Mouse (Mus musculus): Measurements from ENCODE around the gene Nhsl2. TPM values are rescaled to one million over a fixed set of nuclear protein-coding genes. Genes with fewer than 3 reads are reported as not detected.
"Not testable (repeated sequence)": the region's sequence is repeated elsewhere in the genome, so short reads cannot be mapped to it uniquely, and the experiment has no call there.

The Nhsl2 gene
- polyA plus RNA-seq, 1 experiment: 4.8 TPM

DNA sequence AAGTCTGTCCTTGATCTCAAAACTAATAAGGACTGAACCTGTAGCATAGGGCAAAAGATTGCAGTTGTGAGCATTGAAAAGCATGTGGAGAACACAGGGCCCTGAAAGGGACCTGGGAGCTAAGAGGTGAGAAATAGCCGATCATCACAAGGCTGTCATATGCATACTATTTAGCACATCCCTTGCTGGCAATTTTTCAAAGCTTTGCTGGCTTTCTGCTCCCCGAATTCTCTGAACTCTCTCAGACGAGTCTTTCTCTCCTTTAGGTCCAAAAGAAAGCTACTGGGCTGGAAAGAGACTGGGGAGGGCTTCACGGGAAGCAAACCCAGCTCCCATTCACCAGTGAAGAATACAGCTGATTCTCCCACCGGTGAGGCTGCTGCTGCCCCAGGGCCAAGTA lies 233.2 kb downstream of the Nhsl2 start:
- Histone ChIP-seq H3K4me1 (ENCODE audit: control insufficient read depth, insufficient read depth, low read length) (no peaks in the 10 kb centered on the region), H3K4me3 (replicated peaks; ENCODE audit: extremely low read depth, low read depth, low read length) (no peak overlapping the region)
- TF ChIP-seq CTCF (IDR thresholded peaks at IDR 0.05; ENCODE audit: insufficient read depth, low read length) (no peak), POLR2A (IDR thresholded peaks at IDR 0.05; ENCODE audit: borderline replicate concordance, extremely low read depth, low read depth, low read length) (no peak)
- DNase-seq: no peak
- WGBS: 53% methylated on average over 5 of the region's 5 CpGs

DNA sequence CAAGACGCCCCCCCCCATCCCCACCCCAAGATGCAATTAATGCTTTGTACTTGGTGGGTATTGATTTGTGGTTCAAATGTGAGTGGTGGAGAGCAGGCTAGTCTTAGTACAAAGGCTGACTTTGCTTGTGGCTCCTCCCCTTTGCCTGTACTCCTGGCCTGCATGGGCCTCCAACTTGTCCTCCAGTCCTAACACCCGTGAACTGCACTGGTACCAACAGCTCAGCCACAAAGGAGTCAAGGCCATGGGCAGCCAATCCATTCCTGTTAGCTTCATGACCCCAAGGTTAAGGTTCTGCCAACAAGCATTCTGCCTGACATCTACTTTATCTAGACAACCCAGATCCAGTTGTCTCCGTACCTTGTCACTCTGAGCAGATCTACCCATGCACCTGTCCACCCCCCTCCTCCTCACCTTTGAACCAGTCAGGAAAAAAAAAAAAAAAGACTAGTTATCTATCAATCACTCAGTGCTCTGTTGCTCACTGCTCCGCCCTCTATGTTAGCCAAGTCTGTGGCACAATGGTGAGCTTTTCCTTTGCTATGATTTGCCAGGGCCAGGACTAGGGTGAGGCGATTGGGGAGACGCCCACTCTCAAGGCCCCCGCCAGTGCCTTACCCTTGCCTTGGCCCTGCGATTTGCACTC lies 236.7 kb downstream of the Nhsl2 start:
- TF ChIP-seq CTCF (IDR thresholded peaks at IDR 0.05; ENCODE audit: insufficient read depth, low read length): no peak
- TF ChIP-seq POLR2A (IDR thresholded peaks at IDR 0.05; ENCODE audit: borderline replicate concordance, extremely low read depth, low read depth, low read length): no peak
- DNase-seq: no peak
- no peak overlapping the region for H3K4me3 ChIP-seq (replicated peaks; ENCODE audit: extremely low read depth, low read depth, low read length)
- H3K4me1 ChIP-seq (ENCODE audit: control insufficient read depth, insufficient read depth, low read length): peaks cover 2% of the 10 kb centered on the region; the same call in 1 of the 2 replicates
- WGBS: 84% methylated on average over 8 of the region's 8 CpGs

- no peak for DNase-seq
- H3K4me1 ChIP-seq (ENCODE audit: control insufficient read depth, insufficient read depth, low read length): peaks cover 2% of the 10 kb centered on the region; the same call in 1 of the 2 replicates
- no peak for TF ChIP-seq POLR2A (IDR thresholded peaks at IDR 0.05; ENCODE audit: borderline replicate concordance, extremely low read depth, low read depth, low read length)
- no peak for TF ChIP-seq CTCF (IDR thresholded peaks at IDR 0.05; ENCODE audit: insufficient read depth, low read length)
- no peak overlapping the region for H3K4me3 ChIP-seq (replicated peaks; ENCODE audit: extremely low read depth, low read depth, low read length)
- 60% methylated on average over 3 of the region's 3 CpGs for WGBS
Observed at GRCm38 (mm10) chrX:102090605-102091004, 241.4 kb downstream of the Nhsl2 start.

- Histone ChIP-seq H3K4me1 (ENCODE audit: control insufficient read depth, insufficient read depth, low read length) (peaks cover 2% of the 10 kb centered on the region; the same call in 1 of the 2 replicates), H3K4me3 (replicated peaks; ENCODE audit: extremely low read depth, low read depth, low read length) (no peak overlapping the region)
- no peak for DNase-seq
- TF ChIP-seq POLR2A (IDR thresholded peaks at IDR 0.05; ENCODE audit: borderline replicate concordance, extremely low read depth, low read depth, low read length) (no peak), CTCF (IDR thresholded peaks at IDR 0.05; ENCODE audit: insufficient read depth, low read length) (no peak)
- 67% methylated on average over 7 of the region's 7 CpGs for WGBS
Observed at GRCm38 (mm10) chrX:102094381-102094904, 245.3 kb downstream of the Nhsl2 start.

- H3K4me3 ChIP-seq (replicated peaks; ENCODE audit: extremely low read depth, low read depth, low read length): no peak overlapping the region
- 67% methylated on average over 7 of the region's 7 CpGs for WGBS
- H3K4me1 ChIP-seq (ENCODE audit: control insufficient read depth, insufficient read depth, low read length): no peaks in the 10 kb centered on the region
- TF ChIP-seq CTCF (IDR thresholded peaks at IDR 0.05; ENCODE audit: insufficient read depth, low read length): no peak
- TF ChIP-seq POLR2A (IDR thresholded peaks at IDR 0.05; ENCODE audit: borderline replicate concordance, extremely low read depth, low read depth, low read length): no peak
- no peak for DNase-seq
Observed at GRCm38 (mm10) chrX:102101886-102102285, 252.7 kb downstream of the Nhsl2 start.

DNA sequence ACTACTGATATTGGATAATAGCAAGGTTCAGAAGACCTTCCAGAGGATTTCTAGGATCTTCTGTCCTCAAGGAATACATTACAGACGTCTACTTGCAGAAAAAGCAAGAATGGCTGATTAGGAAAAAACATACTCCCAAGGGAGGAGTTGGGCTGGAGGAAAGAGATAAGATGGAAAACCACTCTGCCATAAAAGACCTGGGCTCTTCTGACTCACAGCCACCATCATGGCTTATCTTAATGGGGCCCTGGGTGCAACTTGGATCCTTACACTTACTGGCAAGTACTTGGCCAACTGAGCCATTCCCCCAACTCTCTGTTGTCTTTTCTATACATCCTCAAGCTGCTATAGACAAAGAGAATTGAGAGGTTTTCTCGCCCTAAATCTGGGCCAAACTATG lies 254.6 kb downstream of the Nhsl2 start:
- H3K4me1 ChIP-seq (ENCODE audit: control insufficient read depth, insufficient read depth, low read length); DNase-seq; H3K4me3 ChIP-seq (replicated peaks; ENCODE audit: extremely low read depth, low read depth, low read length): not testable (repeated sequence)
- WGBS: 61% methylated on average over 2 of the region's 2 CpGs

GRCm38 (mm10) chrX:102109349-102109748 lies 260.2 kb downstream of the Nhsl2 start:
- not testable (repeated sequence) for H3K4me1 ChIP-seq (ENCODE audit: control insufficient read depth, insufficient read depth, low read length); DNase-seq; H3K4me3 ChIP-seq (replicated peaks; ENCODE audit: extremely low read depth, low read depth, low read length)
- 73% methylated on average over 5 of the region's 5 CpGs for WGBS

GRCm38 (mm10) chrX:102115676-102116075 lies 266.5 kb downstream of the Nhsl2 start:
- DNase-seq: no peak
- H3K4me1 ChIP-seq (ENCODE audit: control insufficient read depth, insufficient read depth, low read length): peaks cover 2% of the 10 kb centered on the region; the same call in 1 of the 2 replicates
- WGBS: 44% methylated on average over 4 of the region's 4 CpGs
- H3K4me3 ChIP-seq (replicated peaks; ENCODE audit: extremely low read depth, low read depth, low read length): no peak overlapping the region
- TF ChIP-seq POLR2A (IDR thresholded peaks at IDR 0.05; ENCODE audit: borderline replicate concordance, extremely low read depth, low read depth, low read length): no peak
- TF ChIP-seq CTCF (IDR thresholded peaks at IDR 0.05; ENCODE audit: insufficient read depth, low read length): no peak

DNA sequence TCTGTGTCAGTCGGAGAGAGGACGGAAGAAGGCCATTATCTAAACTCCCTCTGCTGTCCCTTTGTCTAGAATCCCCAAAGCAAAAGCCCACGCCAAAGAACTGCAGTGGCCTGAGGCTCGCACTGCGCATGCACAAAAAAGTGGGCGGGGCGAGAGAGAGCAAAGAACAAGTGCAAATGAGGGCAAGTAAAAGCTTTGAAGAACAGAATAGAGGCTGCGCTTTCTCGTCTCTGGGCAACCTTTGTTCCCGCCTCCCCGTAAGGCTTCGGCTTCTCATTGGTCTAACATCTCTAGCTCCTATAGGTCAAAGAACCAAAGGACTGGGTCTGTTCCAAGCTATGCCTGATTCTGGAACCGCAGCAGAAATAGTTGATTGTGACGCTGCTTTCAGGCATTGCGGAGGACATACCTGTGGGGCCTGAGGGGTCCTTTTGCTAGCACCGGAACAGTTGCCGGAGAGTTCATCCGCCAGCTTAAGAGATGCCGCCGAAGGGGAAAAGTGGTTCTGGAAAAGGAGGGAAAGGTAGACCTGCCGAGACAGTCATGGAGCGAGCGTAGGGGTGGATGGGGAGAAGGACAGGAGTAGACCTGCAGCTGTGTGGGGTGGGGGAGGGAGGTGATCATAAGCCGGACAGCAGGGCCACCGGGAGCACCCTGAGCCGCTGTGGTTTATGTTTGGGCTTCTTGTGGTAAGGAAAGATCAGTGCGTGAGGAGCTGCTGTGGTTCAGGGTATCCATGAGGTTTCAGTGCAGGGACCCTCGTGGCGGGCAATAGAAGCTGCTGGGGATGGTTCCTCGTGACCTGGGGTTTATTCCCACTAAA lies 270.1 kb downstream of the Nhsl2 start, which contains the start of gene Pin4:
TSS of gene Pin4 (plus strand) at position 406 of the 823 bp plus-strand sequence.
- H3K4me1 ChIP-seq (ENCODE audit: control insufficient read depth, insufficient read depth, low read length): peaks cover 2% of the 10 kb centered on the region; the same call in 1 of the 2 replicates
- 21% methylated on average over 30 of the region's 30 CpGs for WGBS
- TF ChIP-seq CTCF (IDR thresholded peaks at IDR 0.05; ENCODE audit: insufficient read depth, low read length) (no peak), POLR2A (IDR thresholded peaks at IDR 0.05; ENCODE audit: borderline replicate concordance, extremely low read depth, low read depth, low read length) (peak; percentile 35; the same call in 1 of the 2 replicates)

More for the DNA sequence above, 270.1 kb downstream of the Nhsl2 start, which contains the start of gene Pin4:
- peak within 1 kb of the TSS; percentile 97 for H3K4me3 ChIP-seq (replicated peaks; ENCODE audit: extremely low read depth, low read depth, low read length)
- DNase-seq: peak; percentile 84
